Mouse (Mus musculus): Measurements from ENCODE around the gene Crispld2. TPM values are rescaled to one million over a fixed set of nuclear protein-coding genes. Genes with fewer than 3 reads are reported as not detected.

Gene Crispld2
- polyA plus RNA-seq, 1 experiment from 2014 or later: 4.4 TPM

GRCm38 (mm10) chr8:119952747-119953146 lies 39.5 kb upstream of the Crispld2 start:
- no peak for TF ChIP-seq CTCF (IDR thresholded peaks at IDR 0.05; ENCODE audit: low read depth)
- no peak for DNase-seq
- H3K9me3 ChIP-seq (ENCODE audit: low read depth, low read length): no peaks in the 10 kb centered on the region
- no peak overlapping the region for H3K4me3 ChIP-seq (ENCODE audit: low read depth, low read length)
- ATAC-seq (ENCODE audit: insufficient read depth): no peak
- H3K4me1 ChIP-seq (ENCODE audit: insufficient read depth): no peaks in the 10 kb centered on the region
- H3K9ac ChIP-seq: no peak overlapping the region
- no peak overlapping the region for H3K27ac ChIP-seq (ENCODE audit: low read depth)
- WGBS: 84% methylated on average over 5 of the region's 5 CpGs
- H3K27me3 ChIP-seq (ENCODE audit: insufficient read depth, low read length): no peaks in the 10 kb centered on the region
- H3K36me3 ChIP-seq (ENCODE audit: insufficient read depth): peaks cover 96% of the 10 kb centered on the region
- no peak overlapping the region for H3K4me2 ChIP-seq

GRCm38 (mm10) chr8:119955333-119955732 lies 36.9 kb upstream of the Crispld2 start:
- no peak overlapping the region for H3K4me2 ChIP-seq
- DNase-seq (no peak), ATAC-seq (ENCODE audit: insufficient read depth) (no peak)
- peaks cover 77% of the 10 kb centered on the region for H3K36me3 ChIP-seq (ENCODE audit: insufficient read depth)
- no peaks in the 10 kb centered on the region for H3K4me1 ChIP-seq (ENCODE audit: insufficient read depth)
- no peaks in the 10 kb centered on the region for H3K9me3 ChIP-seq (ENCODE audit: low read depth, low read length)
- no peak for TF ChIP-seq CTCF (IDR thresholded peaks at IDR 0.05; ENCODE audit: low read depth)
- H3K9ac ChIP-seq: no peak overlapping the region
- H3K4me3 ChIP-seq (ENCODE audit: low read depth, low read length): no peak overlapping the region
- 83% methylated on average over 8 of the region's 8 CpGs for WGBS
- no peak overlapping the region for H3K27ac ChIP-seq (ENCODE audit: low read depth)
- no peaks in the 10 kb centered on the region for H3K27me3 ChIP-seq (ENCODE audit: insufficient read depth, low read length)

- DNase-seq: no peak
These were observed 34.2 kb upstream of the Crispld2 start for GRCm38 (mm10) chr8:119958076-119958475.

GRCm38 (mm10) chr8:119960531-119961104 lies 31.6 kb upstream of the Crispld2 start:
- ATAC-seq (ENCODE audit: insufficient read depth): 0 out of 2 replicates have a peak, but pooled peaks have one; percentile 28
- 54% methylated on average over 5 of the region's 5 CpGs for WGBS

More at GRCm38 (mm10) chr8:119958076-119958475, 34.2 kb upstream of the Crispld2 start:
- no peaks in the 10 kb centered on the region for H3K9me3 ChIP-seq (ENCODE audit: low read depth, low read length)
- no peak for TF ChIP-seq CTCF (IDR thresholded peaks at IDR 0.05; ENCODE audit: low read depth)
- no peak overlapping the region for H3K4me2 ChIP-seq
- 91% methylated on average over 10 of the region's 10 CpGs for WGBS
- no peaks in the 10 kb centered on the region for H3K4me1 ChIP-seq (ENCODE audit: insufficient read depth)
- H3K9ac ChIP-seq: no peak overlapping the region
- no peaks in the 10 kb centered on the region for H3K27me3 ChIP-seq (ENCODE audit: insufficient read depth, low read length)
- no peak overlapping the region for H3K4me3 ChIP-seq (ENCODE audit: low read depth, low read length)
- peaks cover 52% of the 10 kb centered on the region for H3K36me3 ChIP-seq (ENCODE audit: insufficient read depth)
- no peak for ATAC-seq (ENCODE audit: insufficient read depth)
- H3K27ac ChIP-seq (ENCODE audit: low read depth): no peak overlapping the region

GRCm38 (mm10) chr8:119964859-119965258 lies 27.4 kb upstream of the Crispld2 start:
- H3K4me1 ChIP-seq (ENCODE audit: insufficient read depth): no peaks in the 10 kb centered on the region
- H3K9me3 ChIP-seq (ENCODE audit: low read depth, low read length): no peaks in the 10 kb centered on the region; the same call in 1 of the 2 replicates
- H3K9ac ChIP-seq: no peak overlapping the region
- no peak overlapping the region for H3K4me3 ChIP-seq (ENCODE audit: low read depth, low read length)
- H3K36me3 ChIP-seq (ENCODE audit: insufficient read depth): no peaks in the 10 kb centered on the region
- H3K27me3 ChIP-seq (ENCODE audit: insufficient read depth, low read length): no peaks in the 10 kb centered on the region
- TF ChIP-seq CTCF (IDR thresholded peaks at IDR 0.05; ENCODE audit: low read depth): no peak
- 36% methylated on average over 4 of the region's 4 CpGs for WGBS
- no peak overlapping the region for H3K27ac ChIP-seq (ENCODE audit: low read depth)
- H3K4me2 ChIP-seq: no peak overlapping the region
- no peak for DNase-seq
- no peak for ATAC-seq (ENCODE audit: insufficient read depth)

More at GRCm38 (mm10) chr8:119960531-119961104, 31.6 kb upstream of the Crispld2 start:
- Histone ChIP-seq H3K36me3 (ENCODE audit: insufficient read depth) (peaks cover 26% of the 10 kb centered on the region), H3K27ac (ENCODE audit: low read depth) (peak overlapping the region; percentile 42; the same call in 1 of the 2 replicates), H3K4me3 (ENCODE audit: low read depth, low read length) (no peak overlapping the region), H3K9me3 (ENCODE audit: low read depth, low read length) (no peaks in the 10 kb centered on the region), H3K9ac (no peak overlapping the region), H3K4me1 (ENCODE audit: insufficient read depth) (no peaks in the 10 kb centered on the region), H3K27me3 (ENCODE audit: insufficient read depth, low read length) (no peaks in the 10 kb centered on the region), H3K4me2 (no peak overlapping the region)
- TF ChIP-seq CTCF (IDR thresholded peaks at IDR 0.05; ENCODE audit: low read depth): 0 out of 2 replicates have a peak, but pooled peaks have one; percentile 14
- DNase-seq: peak; percentile 20

GRCm38 (mm10) chr8:119967435-119967834 lies 24.8 kb upstream of the Crispld2 start:
- DNase-seq (no peak), ATAC-seq (ENCODE audit: insufficient read depth) (no peak)
- H3K9ac ChIP-seq: no peak overlapping the region
- H3K4me2 ChIP-seq: no peak overlapping the region
- no peak overlapping the region for H3K27ac ChIP-seq (ENCODE audit: low read depth)
- no peaks in the 10 kb centered on the region for H3K36me3 ChIP-seq (ENCODE audit: insufficient read depth)
- 82% methylated on average over 9 of the region's 9 CpGs for WGBS
- H3K27me3 ChIP-seq (ENCODE audit: insufficient read depth, low read length): no peaks in the 10 kb centered on the region
- H3K9me3 ChIP-seq (ENCODE audit: low read depth, low read length): no peaks in the 10 kb centered on the region; the same call in 1 of the 2 replicates
- H3K4me1 ChIP-seq (ENCODE audit: insufficient read depth): no peaks in the 10 kb centered on the region
- no peak overlapping the region for H3K4me3 ChIP-seq (ENCODE audit: low read depth, low read length)
- TF ChIP-seq CTCF (IDR thresholded peaks at IDR 0.05; ENCODE audit: low read depth): peak; percentile 27

GRCm38 (mm10) chr8:119970169-119970568 lies 22.1 kb upstream of the Crispld2 start:
- H3K9me3 ChIP-seq (ENCODE audit: low read depth, low read length): no peaks in the 10 kb centered on the region; the same call in 1 of the 2 replicates
- no peak overlapping the region for H3K4me3 ChIP-seq (ENCODE audit: low read depth, low read length)
- H3K27ac ChIP-seq (ENCODE audit: low read depth): no peak overlapping the region
- no peak overlapping the region for H3K9ac ChIP-seq
- H3K4me2 ChIP-seq: no peak overlapping the region
- DNase-seq: no peak
- ATAC-seq (ENCODE audit: insufficient read depth): no peak
- no peak for TF ChIP-seq CTCF (IDR thresholded peaks at IDR 0.05; ENCODE audit: low read depth)
- WGBS: 69% methylated on average over 9 of the region's 9 CpGs
- no peaks in the 10 kb centered on the region for H3K36me3 ChIP-seq (ENCODE audit: insufficient read depth)
- H3K4me1 ChIP-seq (ENCODE audit: insufficient read depth): no peaks in the 10 kb centered on the region
- no peaks in the 10 kb centered on the region for H3K27me3 ChIP-seq (ENCODE audit: insufficient read depth, low read length)
